Mouse (Mus musculus) CH12.LX (cell line): ENCODE measurements around the gene Fam19a2. TPM values are rescaled to one million over a fixed set of nuclear protein-coding genes. Genes with fewer than 3 reads are reported as not detected.

Experiments
- DNase-seq: peaks from one replicate; pipeline ENCODE4 v3.0.0-alpha.2; 2013; ENCODE audit errors: extremely low read depth
- H3K27ac ChIP-seq: 2 replicates; pipeline ENCODE4 v1.5.1; 2012; ENCODE audit warnings: low read depth, mild to moderate bottlenecking, control low read depth, moderate library complexity; ENCODE audit not compliant: insufficient read depth
- H3K27me3 ChIP-seq: replicated peaks from 2 replicates; pipeline ENCODE3; 2012; ENCODE audit warnings: inconsistent platforms
- H3K36me3 ChIP-seq, 2 experiments: replicated peaks in 1 of 2; 2 replicates each; pipeline versions ENCODE3 to v1.6.1; 2012; ENCODE audit warnings: inconsistent platforms in 1 of 2, low read length in 1 of 2, mild to moderate bottlenecking in 1 of 2, mixed read lengths in 1 of 2, moderate library complexity in 1 of 2; ENCODE audit not compliant: control insufficient read depth in 1 of 2, insufficient read depth in 1 of 2
- H3K4me1 ChIP-seq, 2 experiments: 2 replicates each; pipeline ENCODE4 v1.6.1; 2012; ENCODE audit warnings: inconsistent platforms in 1 of 2, moderate library complexity in 1 of 2; ENCODE audit not compliant: insufficient read depth in 2 of 2, control insufficient read depth in 1 of 2
- H3K4me2 ChIP-seq: 2 replicates; pipeline ENCODE4 v1.6.1; 2012; ENCODE audit warnings: low read depth, mild to moderate bottlenecking, control low read depth; ENCODE audit not compliant: poor library complexity, insufficient read depth, severe bottlenecking
- H3K4me3 ChIP-seq, 3 experiments: fragments of 150-350 bp in 1 of 3; sonication (generic) in 1 of 3; replicated peaks in 1 of 3; 2 replicates each; pipeline versions ENCODE3 to v1.5.1; 2011 to 2012; ENCODE audit warnings: low read depth in 2 of 3, low read length in 2 of 3, mild to moderate bottlenecking in 2 of 3, moderate library complexity in 2 of 3, control low read depth in 1 of 3, improper control_type of control experiment in 1 of 3, inconsistent platforms in 1 of 3, mixed read lengths in 1 of 3; ENCODE audit not compliant: poor library complexity in 1 of 3
- H3K79me2 ChIP-seq: replicated peaks from 2 replicates; pipeline ENCODE4 v1.6.1; 2012; ENCODE audit warnings: mild to moderate bottlenecking, moderate library complexity; ENCODE audit not compliant: control insufficient read depth, poor library complexity, insufficient read depth, severe bottlenecking; ENCODE audit errors: extremely low read depth
- H3K9ac ChIP-seq: 2 replicates; pipeline ENCODE4 v1.6.1; 2012; ENCODE audit warnings: low read depth, mild to moderate bottlenecking, control low read depth, moderate library complexity; ENCODE audit not compliant: insufficient read depth
- H3K9me3 ChIP-seq: replicated peaks from 2 replicates; pipeline ENCODE3; 2012; ENCODE audit warnings: low read length, inconsistent platforms, mixed read lengths
- BHLHE40 ChIP-seq: IDR thresholded peaks from 2 replicates; pipeline ENCODE4 v1.6.1; 2011; ENCODE audit warnings: mild to moderate bottlenecking, low read depth, low read length, improper control_type of control experiment
- CHD2 ChIP-seq: IDR thresholded peaks from 2 replicates; pipeline ENCODE4 v1.6.1; 2011; ENCODE audit warnings: low read length, improper control_type of control experiment
- CTCF ChIP-seq, 2 experiments: IDR thresholded peaks in 1 of 2; conservative IDR thresholded peaks in 1 of 2; 2 replicates each; pipeline ENCODE4 v1.5.1; 2011 to 2012; ENCODE audit warnings: low read depth in 2 of 2, low read length in 2 of 2, improper control_type of control experiment in 1 of 2, inconsistent platforms in 1 of 2, mild to moderate bottlenecking in 1 of 2, moderate library complexity in 1 of 2
- E2F4 ChIP-seq: IDR thresholded peaks from 2 replicates; pipeline ENCODE4 v1.6.1; 2011; ENCODE audit warnings: low read depth, low read length, improper control_type of control experiment; ENCODE audit not compliant: insufficient replicate concordance
- EP300 ChIP-seq: IDR thresholded peaks from 2 replicates; pipeline ENCODE4 v1.6.1; 2011; ENCODE audit warnings: low read length, improper control_type of control experiment
- ETS1 ChIP-seq: conservative IDR thresholded peaks from 2 replicates; pipeline ENCODE4 v1.6.1; 2012; ENCODE audit warnings: low read depth, mild to moderate bottlenecking, inconsistent platforms, low read length, improper control_type of control experiment, moderate library complexity
- GABPA ChIP-seq: IDR thresholded peaks from 2 replicates; pipeline ENCODE4 v1.6.1; 2012; ENCODE audit warnings: low read depth, low read length, improper control_type of control experiment, inconsistent platforms; ENCODE audit not compliant: insufficient replicate concordance
- HCFC1 ChIP-seq: IDR thresholded peaks from 2 replicates; pipeline ENCODE4 v1.6.1; 2012; ENCODE audit warnings: low read depth, mild to moderate bottlenecking, inconsistent platforms, low read length, improper control_type of control experiment
- IRF4 ChIP-seq: IDR thresholded peaks from 2 replicates; pipeline ENCODE4 v1.6.1; 2014; ENCODE audit warnings: low read depth, mild to moderate bottlenecking, inconsistent platforms, low read length, improper control_type of control experiment
- JUND ChIP-seq: conservative IDR thresholded peaks from 2 replicates; pipeline ENCODE4 v1.6.1; 2011; ENCODE audit warnings: low read depth, low read length, improper control_type of control experiment
- KAT2A ChIP-seq: IDR thresholded peaks from 2 replicates; pipeline ENCODE4 v1.6.1; 2012; ENCODE audit warnings: low read length, improper control_type of control experiment, inconsistent platforms; ENCODE audit not compliant: insufficient replicate concordance
- MAFK ChIP-seq: IDR thresholded peaks from 2 replicates; pipeline ENCODE4 v1.6.1; 2011; ENCODE audit warnings: low read length, improper control_type of control experiment; ENCODE audit not compliant: insufficient replicate concordance
- MAX ChIP-seq: IDR thresholded peaks from 2 replicates; pipeline ENCODE4 v1.6.1; 2011; ENCODE audit warnings: low read length, improper control_type of control experiment
- MEF2A ChIP-seq: IDR thresholded peaks from 2 replicates; pipeline ENCODE4 v1.6.1; 2014; ENCODE audit warnings: low read depth, mild to moderate bottlenecking, inconsistent platforms, low read length, improper control_type of control experiment, borderline replicate concordance
- MXI1 ChIP-seq: IDR thresholded peaks from 2 replicates; pipeline ENCODE4 v1.6.1; 2011; ENCODE audit warnings: mild to moderate bottlenecking, low read depth, low read length, improper control_type of control experiment
- MYC ChIP-seq: IDR thresholded peaks from 2 replicates; pipeline ENCODE4 v1.6.1; 2011; ENCODE audit warnings: low read depth, mild to moderate bottlenecking, improper control_type of control experiment, low read length
- NELFE ChIP-seq: IDR thresholded peaks from 2 replicates; pipeline ENCODE4 v1.6.1; 2011; ENCODE audit warnings: low read depth, low read length, improper control_type of control experiment
- NRF1 ChIP-seq: IDR thresholded peaks from 2 replicates; pipeline ENCODE4 v1.6.1; 2014; ENCODE audit warnings: low read depth, mild to moderate bottlenecking, inconsistent platforms, low read length, improper control_type of control experiment, moderate library complexity
- POLR2AphosphoS2 ChIP-seq: IDR thresholded peaks from 2 replicates; pipeline ENCODE4 v1.6.1; 2011; ENCODE audit warnings: low read depth, low read length, improper control_type of control experiment
- RAD21 ChIP-seq: IDR thresholded peaks from 2 replicates; pipeline ENCODE4 v1.6.1; 2011; ENCODE audit warnings: low read depth, mild to moderate bottlenecking, low read length, improper control_type of control experiment, moderate library complexity
- RCOR1 ChIP-seq: conservative IDR thresholded peaks from 2 replicates; pipeline ENCODE4 v1.6.1; 2012; ENCODE audit warnings: low read depth, mild to moderate bottlenecking, inconsistent platforms, low read length, improper control_type of control experiment
- SIN3A ChIP-seq: IDR thresholded peaks from 2 replicates; pipeline ENCODE4 v1.6.1; 2012; ENCODE audit warnings: low read length, improper control_type of control experiment, inconsistent platforms
- SMC3 ChIP-seq: IDR thresholded peaks from 2 replicates; pipeline ENCODE4 v1.6.1; 2011; ENCODE audit warnings: low read depth, low read length, improper control_type of control experiment
- TCF12 ChIP-seq: IDR thresholded peaks from 2 replicates; pipeline ENCODE4 v1.6.1; 2014; ENCODE audit warnings: low read depth, mild to moderate bottlenecking, inconsistent platforms, low read length, improper control_type of control experiment
- UBTF ChIP-seq: IDR thresholded peaks from 2 replicates; pipeline ENCODE4 v1.6.1; 2012; ENCODE audit warnings: low read depth, mild to moderate bottlenecking, inconsistent platforms, low read length, improper control_type of control experiment, moderate library complexity
- USF1 ChIP-seq: IDR thresholded peaks from 2 replicates; pipeline ENCODE4 v1.6.1; 2014; ENCODE audit warnings: low read depth, mild to moderate bottlenecking, inconsistent platforms, low read length, improper control_type of control experiment
- USF2 ChIP-seq: conservative IDR thresholded peaks from 2 replicates; pipeline ENCODE4 v1.6.1; 2011; ENCODE audit warnings: low read depth, low read length, improper control_type of control experiment
- ZC3H11A ChIP-seq: IDR thresholded peaks from 2 replicates; pipeline ENCODE4 v1.6.1; 2012; ENCODE audit warnings: low read depth, mild to moderate bottlenecking, inconsistent platforms, low read length, improper control_type of control experiment
- dilution Hi-C: fragments of 300-500 bp; cut with MboI; formaldehyde crosslinking; loops from 2 replicates; pipeline ENCODE4 v1.14.3; 2020; ENCODE audit warnings: low sequenced_read_pairs; ENCODE audit not compliant: extremely low pct_unique_long_range_greater_than_20kb, extremely low pct_ligation_motif_present
- in situ Hi-C: fragments of 300-500 bp; cut with MboI; formaldehyde crosslinking; loops from 3 replicates; pipeline ENCODE4 v1.14.3; 2019; ENCODE audit warnings: low sequenced_read_pairs, low pct_ligation_motif_present, low pct_unique_long_range_greater_than_20kb, mixed read lengths
- polyA plus RNA-seq: library from polyadenylated mRNA; unstranded; fragments of >175 nt; gene quantifications from 2 replicates; pipeline ENCODE4 v1.2.1, GENCODE M21; 2012; ENCODE audit warnings: low read depth; ENCODE audit not compliant: insufficient read length
- total RNA-seq, 2 experiments: library from RNA; depleted of rRNA; stranded (reverse); fragments of 300-350 nt in 1 of 2; fragments of >200 nt in 1 of 2; gene quantifications; 2 replicates each; pipeline ENCODE4 v1.2.3; 2012 to 2014

Fam19a2 gene
- total and polyA plus RNA-seq, 3 experiments: not detected

DNA sequence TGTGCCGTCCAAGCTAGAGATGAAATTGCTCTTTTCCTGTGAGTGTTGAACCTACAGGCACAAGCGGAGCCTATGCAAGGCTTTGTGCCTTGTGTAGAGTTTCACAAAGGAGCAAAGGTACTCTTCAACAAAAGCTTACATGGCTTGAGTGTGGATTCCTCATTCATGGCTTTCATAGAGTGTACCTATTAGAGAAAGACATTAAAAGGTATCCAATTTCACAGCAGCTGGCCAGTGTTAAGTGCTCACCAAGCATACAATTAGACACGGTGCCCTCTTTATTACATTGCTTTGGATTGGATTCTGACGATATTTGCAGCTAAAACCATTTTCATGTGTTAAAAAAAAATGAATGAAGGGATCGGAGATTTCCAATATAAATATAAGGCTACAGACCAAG is 261.6 kb downstream of the Fam19a2 start:
- Histone ChIP-seq H3K9me3 (peaks cover 59% of the 10 kb centered on the region), H3K27ac (no peak overlapping the region), H3K79me2 (no peaks in the 10 kb centered on the region)
- in situ Hi-C loops: no loop called here
- TF ChIP-seq USF1 (no peak), NRF1 (no peak), E2F4 (no peak), MEF2A (no peak), GABPA (no peak), UBTF (no peak), HCFC1 (no peak), USF2 (no peak), SMC3 (no peak), MAX (no peak), BHLHE40 (no peak), NELFE (no peak), CTCF (conservative IDR thresholded peaks at IDR 0.05 in 1 of 2, IDR thresholded peaks at IDR 0.05 in 1 of 2; ENCODE audit: low read depth in 2 of 2, low read length in 2 of 2) (no peak), MAFK (no peak), EP300 (no peak), KAT2A (no peak), RAD21 (no peak), JUND (no peak), ZC3H11A (no peak), POLR2AphosphoS2 (no peak)
- TF ChIP-seq, all 38 proteins: peak for 0
- dilution Hi-C loops: no loop called here
- no peak overlapping the region for H3K4me2 ChIP-seq
- H3K36me3 ChIP-seq: no peaks in the 10 kb centered on the region
- H3K27me3 ChIP-seq: no peaks in the 10 kb centered on the region
- H3K4me1 ChIP-seq: no peaks in the 10 kb centered on the region
- H3K9ac ChIP-seq: no peak overlapping the region
- DNase-seq: no peak
- no peak overlapping the region for H3K4me3 ChIP-seq

DNA sequence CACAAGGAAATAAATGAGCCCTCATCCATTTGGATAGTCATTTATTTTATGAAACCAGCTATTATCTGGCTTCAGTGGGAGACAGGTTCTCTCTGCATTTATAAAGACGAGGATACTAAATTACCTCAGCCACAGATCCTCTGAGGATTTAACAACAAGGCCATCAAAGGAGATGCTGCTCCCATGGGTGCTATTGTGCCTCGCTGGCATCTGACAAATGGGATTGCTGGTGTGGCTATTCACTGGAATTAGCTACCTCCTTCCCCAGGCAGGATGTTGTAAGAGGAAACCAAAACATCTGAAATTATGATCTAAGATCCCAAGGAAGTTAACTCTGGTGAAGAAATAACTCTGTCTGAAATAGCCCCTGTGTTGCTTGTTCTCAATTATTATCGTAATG is 262.3 kb downstream of the Fam19a2 start:
- no peaks in the 10 kb centered on the region for H3K79me2 ChIP-seq
- in situ Hi-C loops: no loop called here
- no peak overlapping the region for H3K27ac ChIP-seq
- H3K9ac ChIP-seq: no peak overlapping the region
- no peak overlapping the region for H3K4me3 ChIP-seq
- no peaks in the 10 kb centered on the region for H3K36me3 ChIP-seq
- no peaks in the 10 kb centered on the region for H3K4me1 ChIP-seq
- H3K4me2 ChIP-seq: no peak overlapping the region
- no peak for TF ChIP-seq RCOR1
- no peak for TF ChIP-seq MAX
- no peak for TF ChIP-seq MYC
- no peak for TF ChIP-seq SMC3
- TF ChIP-seq ETS1: no peak
- TF ChIP-seq SIN3A: no peak
- TF ChIP-seq CHD2: no peak
- no peak for TF ChIP-seq HCFC1
- TF ChIP-seq MXI1: no peak
- no peak for TF ChIP-seq ZC3H11A
- TF ChIP-seq UBTF: no peak
- no peak for TF ChIP-seq POLR2AphosphoS2
- no peak for TF ChIP-seq TCF12
- TF ChIP-seq IRF4: no peak
- no peak for DNase-seq
- H3K9me3 ChIP-seq: peaks cover 61% of the 10 kb centered on the region
- dilution Hi-C loops: no loop called here
- no peaks in the 10 kb centered on the region for H3K27me3 ChIP-seq
